Mouse (Mus musculus) Patski (cell line): Measurements from ENCODE around the gene Lonrf2. TPM values are rescaled to one million over a fixed set of nuclear protein-coding genes. Genes with fewer than 3 reads are reported as not detected.

Experiments used
- ATAC-seq: fragments of 100-300 bp; one replicate; pipeline ENCODE4 v1.8.0; 2021
- CTCF ChIA-PET: fragments of 350-600 bp; sonication (Branson Sonifier 250); formaldehyde crosslinking; loops from one replicate; lab custom pipeline; 2022; ENCODE audit warnings: inconsistent platforms; lab: Charles Lee
- POLR2A ChIA-PET: fragments of 350-600 bp; sonication (Branson Sonifier 250); formaldehyde crosslinking; loops from one replicate; lab custom pipeline; 2022; ENCODE audit warnings: antibody characterized with exemption, inconsistent platforms; lab: Charles Lee
- DNase-seq: peaks from one replicate; pipeline ENCODE4 v3.0.0-alpha.2; 2011; ENCODE audit warnings: low read depth, low spot score
- H3K27me3 ChIP-seq: fragments of 371-371 bp; one replicate; pipeline ENCODE4 v1.5.1; 2021
- CTCF ChIP-seq: fragments of 100-300 bp; IDR thresholded peaks from one replicate; pipeline ENCODE4 v1.5.1; 2021
- in situ Hi-C: fragments of 300-500 bp; cut with MboI; formaldehyde crosslinking; loops from 3 replicates; pipeline ENCODE4 v1.11.1; 2018; ENCODE audit warnings: low pct_unique_long_range_greater_than_20kb, mixed read lengths
- polyA plus RNA-seq: library from polyadenylated mRNA; unstranded; gene quantifications from one replicate; pipeline ENCODE4 v1.2.3, GENCODE M21; 2021

Lonrf2 gene
- 0.62 TPM for polyA plus RNA-seq

- ChIA-PET CTCF (no interaction called here), POLR2A (interaction anchor here (0.7 kb wide), 1 partner anchor 20 kb away, joined by 5 read pairs; no protein-coding TSS in a partner anchor)
- no peak for TF ChIP-seq CTCF
- in situ Hi-C loops = no loop called here
- peaks cover 12% of the 10 kb centered on the region for H3K27me3 ChIP-seq
- ATAC-seq (no peak), DNase-seq (no peak)
Observed at GRCm38 (mm10) chr1:38836477-38836872, at the start of gene Lonrf2. Gene Lonrf2, minus strand, starts transcription at chr1:38836711.

DNA sequence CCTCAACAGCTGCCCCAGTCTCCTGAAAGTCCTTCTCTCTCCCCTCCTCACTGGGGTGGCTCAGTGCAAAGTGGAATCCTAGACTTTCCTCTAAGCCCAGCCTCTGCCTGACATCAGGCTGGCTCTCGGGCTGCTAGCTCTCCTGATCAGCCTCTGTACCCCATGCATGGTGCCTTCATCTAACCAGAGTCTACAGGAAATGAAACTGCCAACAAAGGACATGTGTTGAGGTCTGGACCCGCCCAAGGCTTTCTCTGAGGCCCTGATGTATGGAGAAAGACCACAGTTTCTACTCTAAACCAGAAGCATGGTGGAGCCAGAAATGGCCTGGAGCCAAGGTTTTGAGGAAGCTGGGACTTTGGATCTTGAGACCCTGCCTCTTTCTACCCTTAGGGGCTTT, 49.4 kb upstream of the Lonrf2 start:
- ChIA-PET CTCF (interaction anchor here (0.8 kb wide), 1 partner anchor 24 kb away, joined by 3 read pairs; no protein-coding TSS in a partner anchor), POLR2A (no interaction called here)
- in situ Hi-C loops = no loop called here
- no peak for TF ChIP-seq CTCF
- ATAC-seq = no peak
- DNase-seq = no peak
- H3K27me3 ChIP-seq = no peaks in the 10 kb centered on the region

- H3K27me3 ChIP-seq = no peaks in the 10 kb centered on the region
- no peak for DNase-seq
- in situ Hi-C loops = no loop called here
- ATAC-seq = no peak
- TF ChIP-seq CTCF = no peak
- CTCF ChIA-PET = no interaction called here
- POLR2A ChIA-PET = interaction anchor here (0.6 kb wide), 1 partner anchor 43 kb away, joined by 3 read pairs; no protein-coding TSS in a partner anchor
Observed at GRCm38 (mm10) chr1:38883766-38884165, 47.3 kb upstream of the Lonrf2 start.

GRCm38 (mm10) chr1:38882746-38883145, 46.2 kb upstream of the Lonrf2 start:
- ChIA-PET POLR2A (no interaction called here), CTCF (no interaction called here)
- no peak for ATAC-seq

DNA sequence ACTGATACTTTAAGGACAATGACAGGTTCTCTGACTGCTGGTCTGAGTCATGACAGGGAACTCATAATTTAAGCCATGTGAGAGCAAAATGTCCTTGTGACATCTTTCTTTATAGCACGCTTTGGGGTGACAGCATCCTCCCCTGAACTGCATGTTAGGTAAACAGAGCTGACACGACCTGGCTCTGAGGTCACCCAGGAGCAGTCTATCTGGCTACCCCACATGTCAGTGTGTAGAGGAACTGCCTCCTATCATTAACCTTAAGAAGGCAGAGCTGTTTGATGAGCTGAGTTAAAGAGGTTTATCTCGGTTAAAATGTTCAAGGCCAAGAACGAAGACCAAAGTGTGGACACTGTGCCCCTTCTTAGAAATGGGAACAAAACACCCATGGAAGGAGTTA, 44.9 kb upstream of the Lonrf2 start:
- no peak for TF ChIP-seq CTCF
- CTCF ChIA-PET = no interaction called here
- DNase-seq = no peak
- in situ Hi-C loops = no loop called here
- POLR2A ChIA-PET = no interaction called here
- no peak for ATAC-seq
- H3K27me3 ChIP-seq = no peaks in the 10 kb centered on the region

More at GRCm38 (mm10) chr1:38882746-38883145, 46.2 kb upstream of the Lonrf2 start:
- no peaks in the 10 kb centered on the region for H3K27me3 ChIP-seq
- no peak for DNase-seq
- TF ChIP-seq CTCF = no peak
- in situ Hi-C loops = no loop called here

GRCm38 (mm10) chr1:38876671-38877382, 40.3 kb upstream of the Lonrf2 start:
- ChIA-PET POLR2A (no interaction called here), CTCF (no interaction called here)
- TF ChIP-seq CTCF = no peak
- no peaks in the 10 kb centered on the region for H3K27me3 ChIP-seq
- ATAC-seq = no peak
- DNase-seq = no peak
- in situ Hi-C loops = no loop called here

DNA sequence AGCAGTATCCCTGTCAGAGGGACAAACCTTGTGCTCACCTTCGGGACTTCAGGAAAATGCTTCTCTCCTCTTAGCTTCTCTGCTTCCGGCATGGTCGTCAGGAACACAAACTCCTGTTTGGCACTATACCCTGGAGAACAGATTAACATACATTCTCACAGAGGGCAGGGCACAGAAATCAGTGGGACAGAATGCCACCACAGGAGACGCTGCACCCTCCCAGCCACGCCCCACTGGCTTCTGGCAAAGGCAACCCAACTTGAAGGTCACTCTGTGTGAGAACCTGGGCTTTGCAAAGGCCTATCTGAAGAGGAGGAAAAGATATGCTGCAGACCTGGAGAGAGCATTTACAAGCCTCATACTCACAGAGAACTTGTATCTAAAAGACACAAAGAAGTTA, 37.4 kb upstream of the Lonrf2 start:
- in situ Hi-C loops = no loop called here
- ChIA-PET POLR2A (no interaction called here), CTCF (no interaction called here)
- H3K27me3 ChIP-seq = no peaks in the 10 kb centered on the region
- DNase-seq = no peak
- no peak for ATAC-seq
- TF ChIP-seq CTCF = no peak

GRCm38 (mm10) chr1:38871834-38872233, 35.3 kb upstream of the Lonrf2 start:
- POLR2A ChIA-PET = no interaction called here
- in situ Hi-C loops = no loop called here
- no peak for ATAC-seq
- H3K27me3 ChIP-seq = no peaks in the 10 kb centered on the region
- no peak for TF ChIP-seq CTCF
- CTCF ChIA-PET = no interaction called here
- DNase-seq = no peak

DNA sequence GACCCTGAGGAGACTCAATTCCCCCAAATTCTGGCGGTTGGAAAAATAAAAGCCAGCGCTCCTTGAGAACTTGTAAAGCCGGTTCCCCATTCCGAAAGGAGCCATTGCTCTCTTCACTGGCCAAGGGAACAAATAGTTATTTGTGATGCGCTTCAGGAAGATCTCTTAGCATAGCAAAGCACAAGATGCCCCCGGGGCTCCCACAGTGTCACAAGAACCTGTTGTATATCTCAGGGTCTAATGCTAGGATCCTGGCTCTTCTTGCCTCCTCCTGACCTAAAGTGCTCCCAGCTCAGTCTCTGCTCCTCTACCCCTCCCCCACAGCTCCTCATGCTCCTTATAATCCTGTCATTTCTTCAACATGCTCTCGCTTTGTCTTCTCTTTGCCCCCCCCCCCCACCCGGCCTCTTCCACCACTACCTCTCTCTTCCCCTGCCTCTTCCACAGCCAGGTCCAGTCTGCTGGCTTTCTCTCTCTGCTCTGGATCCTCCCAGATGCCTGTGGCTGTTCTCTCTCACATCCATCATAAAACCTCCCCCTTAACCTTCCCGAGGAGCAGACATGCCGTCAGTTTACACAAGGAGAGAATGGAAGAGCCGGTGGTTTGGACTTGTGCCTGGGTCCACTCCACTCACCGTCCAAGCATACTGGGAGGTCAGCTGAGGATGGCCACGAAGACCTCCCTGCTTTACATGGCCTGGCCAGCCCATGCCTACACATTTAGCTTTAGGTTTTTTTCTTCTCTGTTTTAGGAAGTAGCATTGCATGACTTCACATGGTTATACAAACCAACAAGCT, 33.1 kb upstream of the Lonrf2 start:
- in situ Hi-C loops = no loop called here
- TF ChIP-seq CTCF = no peak
- ChIA-PET POLR2A (no interaction called here), CTCF (no interaction called here)
- ATAC-seq = no peak
- no peaks in the 10 kb centered on the region for H3K27me3 ChIP-seq
- DNase-seq = no peak

GRCm38 (mm10) chr1:38866242-38866641, 29.7 kb upstream of the Lonrf2 start:
- ChIA-PET POLR2A (no interaction called here), CTCF (no interaction called here)
- TF ChIP-seq CTCF = no peak
- no peak for DNase-seq
- in situ Hi-C loops = no loop called here
- no peak for ATAC-seq
- H3K27me3 ChIP-seq = no peaks in the 10 kb centered on the region

DNA sequence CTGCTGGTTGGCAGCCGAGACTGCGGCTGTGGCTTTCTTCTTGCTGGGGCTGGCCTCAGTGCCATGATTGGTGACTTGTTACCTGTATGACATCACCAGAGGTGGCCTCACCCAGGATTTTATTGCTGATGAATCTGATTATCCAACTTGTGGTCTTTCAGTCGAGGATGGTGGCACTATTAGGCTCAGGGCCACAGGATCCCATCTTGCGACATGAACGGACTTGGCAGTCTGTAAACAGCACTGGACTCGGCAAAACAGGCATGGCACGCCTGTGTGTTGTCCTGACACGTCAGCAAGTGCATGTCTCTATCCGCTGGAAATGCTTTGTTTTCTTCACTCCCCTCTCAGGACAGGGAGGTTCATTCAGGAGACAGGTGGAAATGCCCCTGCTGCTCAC, 27.8 kb upstream of the Lonrf2 start:
- TF ChIP-seq CTCF = no peak
- ChIA-PET CTCF (no interaction called here), POLR2A (no interaction called here)
- no peak for ATAC-seq
- DNase-seq = no peak
- no peaks in the 10 kb centered on the region for H3K27me3 ChIP-seq
- in situ Hi-C loops = no loop called here
